Mouse (Mus musculus): ENCODE data around the gene Trappc13. TPM values are rescaled to one million over a fixed set of nuclear protein-coding genes. Genes with fewer than 3 reads are reported as not detected.
"Not testable (repeated sequence)": the region's sequence is repeated elsewhere in the genome, so short reads cannot be mapped to it uniquely, and the experiment has no call there.

Trappc13 gene
- 71.1 and 83.5 TPM in 2 replicates for total RNA-seq (2017)

DNA sequence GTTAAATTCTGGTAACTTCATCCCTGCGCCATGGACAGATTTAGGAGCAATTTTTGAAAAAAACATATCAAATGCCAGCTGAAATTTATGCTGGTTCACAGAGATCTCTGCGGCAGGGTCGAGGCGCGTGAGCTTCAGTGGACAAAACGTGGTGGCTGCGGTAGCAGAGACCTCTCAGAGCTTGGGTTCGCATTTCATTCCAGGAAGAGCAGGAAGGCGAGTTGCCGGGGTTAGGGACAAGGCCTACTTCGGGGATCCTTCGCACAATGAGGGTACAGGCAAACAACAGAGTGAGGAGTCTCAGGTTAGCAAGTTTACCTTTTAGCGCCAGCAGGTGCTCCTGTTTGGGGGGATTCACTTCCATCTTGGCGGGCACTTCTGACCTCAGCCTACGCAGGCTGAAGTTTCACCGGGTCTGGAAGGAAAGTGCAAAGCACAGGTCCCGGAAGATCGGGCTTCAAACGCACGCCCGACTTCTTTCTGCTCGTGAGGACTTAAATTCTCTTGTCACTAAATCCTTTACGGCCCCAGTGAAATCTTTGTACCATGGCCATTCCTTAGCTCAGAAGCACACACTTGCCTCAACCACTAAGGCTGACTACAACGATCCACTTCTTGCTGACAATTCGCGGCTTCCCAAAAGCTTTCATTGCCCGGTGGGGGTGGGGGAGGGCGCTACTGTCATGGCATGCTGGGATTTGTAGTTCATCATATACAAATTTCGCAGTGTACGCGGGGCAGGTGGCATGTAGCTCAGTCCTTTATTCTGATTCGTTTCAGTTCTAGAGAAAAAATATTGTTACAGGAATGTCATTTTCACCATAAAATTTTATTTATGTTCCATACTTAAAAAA lies at the start of gene Trappc13:
TSS of gene Trappc13 (minus strand) at position 674 of the 854 bp plus-strand sequence.
- peak; percentile 81 to 82 for ATAC-seq (replicated peaks in 1 of 2; ENCODE audit: insufficient read depth in 1 of 2, low FRiP score in 2 of 2, low TSS enrichment in 1 of 2, low read depth in 1 of 2, poor library complexity in 2 of 2, severe bottlenecking in 2 of 2)

DNA sequence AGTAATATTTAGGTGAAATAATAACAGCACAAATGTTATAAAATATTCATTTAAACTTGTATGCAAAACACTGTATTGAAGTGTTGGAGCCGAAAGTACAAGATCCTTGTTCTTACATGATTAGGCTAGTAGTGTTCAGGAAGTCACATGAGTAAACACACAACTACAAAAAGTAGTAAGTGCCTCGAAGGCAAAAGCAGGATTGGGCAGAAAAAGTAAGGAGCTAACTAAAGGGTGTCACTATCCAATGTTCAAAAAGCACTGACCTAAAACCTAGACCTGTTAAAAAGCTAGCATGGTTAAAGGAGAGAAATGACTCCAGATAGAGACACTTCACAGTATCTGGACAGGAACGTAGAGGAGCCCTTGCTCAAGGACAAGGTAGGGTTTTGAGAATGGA lies 49.2 kb upstream of the Trappc13 start:
- no peak for ATAC-seq (replicated peaks in 1 of 2; ENCODE audit: insufficient read depth in 1 of 2, low FRiP score in 2 of 2, low TSS enrichment in 1 of 2, low read depth in 1 of 2, poor library complexity in 2 of 2, severe bottlenecking in 2 of 2)

DNA sequence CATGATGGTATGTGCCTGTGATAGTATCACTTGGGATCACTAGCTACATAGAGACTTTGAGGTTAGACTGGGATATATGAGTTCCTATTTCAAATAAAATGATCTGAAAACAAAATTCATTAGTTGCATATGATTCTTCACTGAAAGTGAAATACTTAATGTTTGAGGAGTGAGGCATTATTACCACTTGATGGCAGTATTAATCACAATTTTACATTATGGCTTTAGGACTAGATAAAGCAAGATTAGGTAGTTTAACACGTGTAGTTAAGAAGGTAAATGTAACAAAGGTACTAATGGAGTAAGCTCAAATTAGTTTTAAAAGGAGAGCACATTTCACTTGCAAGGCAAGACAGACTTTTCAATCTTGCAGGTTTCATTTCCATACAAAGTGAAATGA lies 26.0 kb upstream of the Trappc13 start:
- ATAC-seq (replicated peaks in 1 of 2; ENCODE audit: insufficient read depth in 1 of 2, low FRiP score in 2 of 2, low TSS enrichment in 1 of 2, low read depth in 1 of 2, poor library complexity in 2 of 2, severe bottlenecking in 2 of 2), result no peak

DNA sequence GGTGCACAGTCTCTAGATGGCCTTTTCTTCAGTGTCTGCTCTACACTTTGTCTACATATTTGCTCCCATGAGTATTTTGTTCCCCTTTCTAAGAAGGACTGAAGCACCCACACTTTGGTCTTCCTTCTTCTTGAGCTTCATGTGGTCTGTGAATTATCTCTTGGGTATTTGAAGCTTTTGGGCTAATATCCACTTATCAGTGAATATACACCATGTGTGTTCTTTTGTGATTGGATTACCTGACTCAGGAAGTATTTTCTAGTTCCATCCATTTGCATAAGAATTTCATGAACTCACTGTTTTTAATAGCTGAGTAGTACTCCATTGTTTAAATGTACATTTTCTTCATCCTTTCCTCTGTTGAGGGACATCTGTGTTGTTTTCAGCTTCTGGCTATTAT lies 17.6 kb upstream of the Trappc13 start:
- not testable (repeated sequence) for ATAC-seq (replicated peaks in 1 of 2; ENCODE audit: insufficient read depth in 1 of 2, low FRiP score in 2 of 2, low TSS enrichment in 1 of 2, low read depth in 1 of 2, poor library complexity in 2 of 2, severe bottlenecking in 2 of 2)

DNA sequence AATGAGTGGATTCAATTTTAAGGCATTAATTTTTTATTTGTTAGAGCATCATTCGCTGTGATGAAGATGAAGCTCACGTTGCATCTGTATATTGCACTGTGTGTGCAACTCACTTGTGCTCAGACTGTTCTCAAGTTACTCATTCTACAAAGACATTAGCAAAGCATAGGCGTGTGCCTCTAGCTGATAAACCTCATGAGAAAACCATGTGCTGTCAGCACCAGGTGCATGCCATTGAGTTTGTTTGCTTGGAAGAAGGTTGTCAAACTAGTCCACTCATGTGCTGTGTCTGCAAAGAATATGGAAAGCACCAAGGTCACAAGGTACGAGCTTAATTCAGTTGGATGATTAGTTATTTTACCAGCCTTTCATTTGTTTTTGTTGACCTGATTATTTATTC lies 9.1 kb upstream of the Trappc13 start:
- no peak for ATAC-seq (replicated peaks in 1 of 2; ENCODE audit: insufficient read depth in 1 of 2, low FRiP score in 2 of 2, low TSS enrichment in 1 of 2, low read depth in 1 of 2, poor library complexity in 2 of 2, severe bottlenecking in 2 of 2)

DNA sequence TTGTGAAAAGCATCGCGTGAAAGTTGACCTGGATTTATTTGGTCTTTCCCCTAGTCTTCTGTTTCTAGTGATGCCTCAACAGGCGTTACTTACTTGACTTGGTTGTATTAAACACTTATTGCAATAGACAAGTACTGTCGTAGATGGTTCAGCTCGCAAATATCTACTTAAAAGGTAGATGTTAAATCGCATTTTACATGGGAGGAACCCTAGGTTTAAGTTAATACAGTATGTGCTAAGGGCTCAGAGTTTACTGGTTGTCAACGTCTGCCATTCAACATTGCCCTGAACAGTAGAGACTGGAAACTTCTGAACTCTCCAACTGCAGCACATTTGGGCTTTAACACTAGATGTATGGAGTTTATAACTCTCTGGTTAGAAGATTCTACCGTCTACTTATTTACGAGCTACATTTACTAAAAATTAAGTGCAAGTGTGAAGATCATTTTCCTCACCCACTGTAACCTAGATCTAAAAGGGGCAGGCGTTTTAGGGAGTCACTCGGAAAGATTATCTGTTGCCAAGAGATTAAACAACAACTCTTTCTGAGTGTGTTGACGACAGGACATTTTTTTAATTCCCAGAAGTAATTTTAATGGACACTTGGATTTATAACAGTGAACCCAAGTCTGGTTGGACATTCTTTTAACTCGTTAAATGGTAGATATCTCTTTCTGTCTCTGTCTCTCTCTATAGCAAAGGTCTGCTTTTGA lies 1.1 kb upstream of the Trappc13 start:
- no peak for ATAC-seq (replicated peaks in 1 of 2; ENCODE audit: insufficient read depth in 1 of 2, low FRiP score in 2 of 2, low TSS enrichment in 1 of 2, low read depth in 1 of 2, poor library complexity in 2 of 2, severe bottlenecking in 2 of 2)

DNA sequence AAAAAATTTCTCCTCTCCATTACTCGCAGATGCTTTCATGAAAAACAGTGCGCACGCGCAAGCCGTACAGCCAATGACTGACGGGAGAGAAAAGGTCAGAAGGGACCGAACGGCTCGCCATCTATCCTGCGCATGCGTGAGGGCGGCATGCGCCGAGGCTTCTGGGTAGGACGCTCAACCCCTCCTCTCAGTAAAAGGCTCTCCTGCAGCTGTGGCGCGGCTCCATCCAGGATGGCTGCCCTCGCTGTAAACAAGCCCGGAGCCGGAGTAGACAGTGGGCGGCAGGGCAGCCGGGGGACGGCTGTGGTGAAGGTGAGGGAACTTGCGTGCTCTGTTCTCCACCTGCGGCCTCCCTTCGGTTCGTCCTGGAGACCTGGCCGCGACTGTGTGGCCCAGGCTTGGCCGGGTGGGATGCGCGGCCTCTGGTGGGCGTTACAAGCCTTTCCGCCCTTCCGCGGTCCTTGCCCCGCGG lies 417 bp upstream of the Trappc13 start, which contains the start of gene Trim23:
TSS of gene Trim23 (plus strand) at position 148 of the 472 bp plus-strand sequence.
- ATAC-seq (replicated peaks in 1 of 2; ENCODE audit: insufficient read depth in 1 of 2, low FRiP score in 2 of 2, low TSS enrichment in 1 of 2, low read depth in 1 of 2, poor library complexity in 2 of 2, severe bottlenecking in 2 of 2), result peak; percentile 96

DNA sequence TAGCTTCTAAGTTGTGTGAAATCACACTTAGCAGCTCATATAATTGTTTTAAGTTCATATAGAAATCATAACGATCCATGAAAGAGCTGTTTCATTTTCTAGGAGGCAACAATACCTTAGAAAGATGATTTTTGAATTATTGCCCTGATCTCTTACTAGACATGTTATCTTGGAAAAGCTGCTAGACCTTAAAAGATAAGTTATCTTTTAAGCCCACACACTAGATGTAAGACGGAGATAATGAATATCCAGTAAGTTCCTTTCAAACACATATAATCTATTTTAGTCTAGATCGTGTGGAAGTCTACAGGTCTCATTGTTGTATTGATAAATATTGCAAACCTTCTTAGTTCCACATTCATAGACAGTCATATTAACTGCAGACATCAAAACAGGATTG lies 1.4 kb downstream of the Trappc13 start:
- no peak for ATAC-seq (replicated peaks in 1 of 2; ENCODE audit: insufficient read depth in 1 of 2, low FRiP score in 2 of 2, low TSS enrichment in 1 of 2, low read depth in 1 of 2, poor library complexity in 2 of 2, severe bottlenecking in 2 of 2)

DNA sequence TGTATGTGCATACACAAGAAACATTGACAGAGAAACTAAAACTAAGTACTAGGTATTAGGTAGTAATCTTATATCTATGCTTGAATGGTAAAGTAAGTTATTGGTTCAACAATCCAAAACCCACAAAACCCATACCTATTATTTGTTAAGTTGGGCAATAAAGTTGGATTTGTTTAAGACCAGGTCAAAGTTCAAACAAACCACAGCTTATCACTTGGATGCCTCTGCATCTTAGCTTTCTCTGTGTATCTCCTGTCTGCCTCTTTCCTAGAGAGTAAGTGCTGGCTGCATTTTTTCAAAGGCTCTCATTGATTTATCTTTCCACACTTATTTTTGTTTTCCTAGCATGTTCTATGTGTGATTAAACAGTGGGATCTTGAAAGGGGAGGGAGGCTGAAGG lies 5.8 kb downstream of the Trappc13 start:
- no peak for ATAC-seq (replicated peaks in 1 of 2; ENCODE audit: insufficient read depth in 1 of 2, low FRiP score in 2 of 2, low TSS enrichment in 1 of 2, low read depth in 1 of 2, poor library complexity in 2 of 2, severe bottlenecking in 2 of 2)

DNA sequence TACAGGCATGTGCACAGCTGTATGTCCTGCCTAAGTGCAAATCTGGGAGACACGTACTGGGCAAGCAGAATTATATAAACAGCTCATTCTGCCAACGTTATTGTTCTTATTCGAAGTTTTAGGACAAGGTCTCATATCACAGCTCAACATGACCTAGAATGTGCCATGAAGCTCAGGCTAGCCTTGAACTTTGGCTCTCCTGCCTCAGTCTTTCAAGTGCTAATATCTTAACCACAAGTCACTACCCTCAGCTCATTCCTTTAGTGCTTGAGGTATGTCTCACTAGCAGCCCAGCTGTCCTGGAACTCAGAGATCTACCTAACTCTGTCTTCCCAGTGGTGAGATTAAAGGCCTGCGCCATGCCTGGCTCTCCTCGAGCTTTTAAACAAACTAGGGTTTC lies 6.6 kb downstream of the Trappc13 start:
- no peak for ATAC-seq (replicated peaks in 1 of 2; ENCODE audit: insufficient read depth in 1 of 2, low FRiP score in 2 of 2, low TSS enrichment in 1 of 2, low read depth in 1 of 2, poor library complexity in 2 of 2, severe bottlenecking in 2 of 2)

DNA sequence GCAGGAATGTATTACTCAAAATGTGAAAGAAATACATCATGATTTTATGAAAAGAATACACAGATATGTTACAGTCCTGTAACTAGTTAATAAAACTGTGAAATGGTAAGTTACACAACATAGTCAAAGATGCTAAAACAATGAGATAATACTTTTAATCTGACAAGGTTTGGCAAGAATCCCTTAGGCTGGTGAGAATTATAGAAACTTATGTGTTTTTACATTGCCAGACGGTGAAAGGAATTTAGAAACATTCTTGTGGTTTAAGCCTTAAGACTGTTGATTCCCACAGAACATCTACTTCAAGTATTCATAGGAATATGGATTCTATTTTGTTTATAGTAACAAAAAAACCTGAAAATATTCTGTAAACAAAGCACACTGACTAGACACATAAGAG lies 22.6 kb downstream of the Trappc13 start:
- ATAC-seq (replicated peaks in 1 of 2; ENCODE audit: insufficient read depth in 1 of 2, low FRiP score in 2 of 2, low TSS enrichment in 1 of 2, low read depth in 1 of 2, poor library complexity in 2 of 2, severe bottlenecking in 2 of 2), result no peak

DNA sequence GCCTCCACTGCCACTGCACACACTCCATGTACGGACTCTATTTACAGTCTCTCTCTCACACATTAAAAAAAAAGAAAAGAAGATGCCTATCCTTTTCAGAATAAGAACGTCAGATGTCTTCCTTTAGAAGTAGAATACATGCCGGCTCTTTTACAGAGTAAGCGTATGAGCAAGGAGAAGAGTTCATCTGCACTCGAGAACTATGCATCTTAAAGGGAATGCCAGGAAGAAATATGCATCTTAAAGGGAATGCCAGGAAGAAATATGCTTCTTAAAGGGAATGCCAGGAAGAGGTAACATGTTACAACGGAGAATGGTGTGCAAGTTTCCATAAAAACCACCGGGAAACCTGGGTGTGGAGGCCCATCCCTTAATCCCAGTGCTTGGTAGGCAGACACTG lies 23.2 kb downstream of the Trappc13 start:
- no peak for ATAC-seq (replicated peaks in 1 of 2; ENCODE audit: insufficient read depth in 1 of 2, low FRiP score in 2 of 2, low TSS enrichment in 1 of 2, low read depth in 1 of 2, poor library complexity in 2 of 2, severe bottlenecking in 2 of 2)

DNA sequence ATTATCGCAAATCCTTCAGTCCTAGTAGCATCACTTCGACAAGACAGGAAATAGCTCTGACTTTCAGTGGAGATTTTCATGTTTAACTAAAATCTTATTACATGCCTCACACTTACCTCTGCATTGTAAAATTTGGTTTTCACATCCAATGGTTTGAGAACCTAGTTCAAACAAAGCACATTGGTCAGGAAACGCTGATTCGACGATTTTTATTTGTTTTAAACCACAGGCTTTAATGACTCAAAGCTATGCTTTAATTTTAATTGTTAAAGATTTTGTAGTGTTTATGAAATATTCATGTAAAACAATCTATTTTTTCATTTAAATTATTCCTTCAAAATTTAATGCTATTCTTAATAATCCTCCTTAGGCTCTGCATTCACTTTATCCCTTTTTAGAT lies 24.1 kb downstream of the Trappc13 start:
- ATAC-seq (replicated peaks in 1 of 2; ENCODE audit: insufficient read depth in 1 of 2, low FRiP score in 2 of 2, low TSS enrichment in 1 of 2, low read depth in 1 of 2, poor library complexity in 2 of 2, severe bottlenecking in 2 of 2), result no peak

DNA sequence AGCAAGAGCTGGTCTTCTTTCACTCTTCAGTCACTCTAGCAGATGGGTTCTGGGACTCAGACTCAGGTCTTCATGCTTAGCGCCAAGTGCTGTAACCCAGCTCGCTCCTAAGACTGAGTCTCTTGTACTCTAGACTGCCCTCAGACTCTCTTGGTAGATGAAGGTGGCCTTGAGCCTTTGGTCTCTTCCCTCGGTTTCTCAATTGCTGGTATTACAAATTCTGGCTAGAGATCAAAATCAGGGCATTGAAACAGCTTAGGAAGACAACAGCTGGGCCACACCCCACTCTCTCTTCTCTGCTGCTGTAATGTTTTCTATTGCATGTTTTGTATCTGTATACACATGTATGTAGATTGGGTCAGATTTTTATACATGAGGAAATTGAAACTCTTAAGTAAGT lies 32.6 kb downstream of the Trappc13 start:
- no peak for ATAC-seq (replicated peaks in 1 of 2; ENCODE audit: insufficient read depth in 1 of 2, low FRiP score in 2 of 2, low TSS enrichment in 1 of 2, low read depth in 1 of 2, poor library complexity in 2 of 2, severe bottlenecking in 2 of 2)

DNA sequence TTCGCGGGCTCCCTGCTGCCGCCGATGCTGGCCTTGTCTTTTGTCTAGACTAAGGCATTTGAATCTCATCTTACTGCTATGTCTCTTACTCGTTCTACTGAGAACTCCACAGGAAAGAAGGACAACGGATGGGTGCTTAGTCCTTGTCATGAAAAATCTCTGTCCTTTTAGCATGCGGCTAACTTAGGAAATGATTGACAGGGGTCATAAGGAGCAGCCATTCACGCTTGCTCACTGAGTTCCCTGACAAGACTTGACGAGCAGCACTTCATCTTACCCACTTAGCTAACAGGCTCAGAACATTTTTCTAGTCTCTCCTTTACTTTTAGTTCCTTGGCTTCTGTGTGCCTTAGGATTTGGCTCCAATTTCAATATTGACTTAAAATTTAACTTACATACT lies 33.4 kb downstream of the Trappc13 start:
- no peak for ATAC-seq (replicated peaks in 1 of 2; ENCODE audit: insufficient read depth in 1 of 2, low FRiP score in 2 of 2, low TSS enrichment in 1 of 2, low read depth in 1 of 2, poor library complexity in 2 of 2, severe bottlenecking in 2 of 2)

DNA sequence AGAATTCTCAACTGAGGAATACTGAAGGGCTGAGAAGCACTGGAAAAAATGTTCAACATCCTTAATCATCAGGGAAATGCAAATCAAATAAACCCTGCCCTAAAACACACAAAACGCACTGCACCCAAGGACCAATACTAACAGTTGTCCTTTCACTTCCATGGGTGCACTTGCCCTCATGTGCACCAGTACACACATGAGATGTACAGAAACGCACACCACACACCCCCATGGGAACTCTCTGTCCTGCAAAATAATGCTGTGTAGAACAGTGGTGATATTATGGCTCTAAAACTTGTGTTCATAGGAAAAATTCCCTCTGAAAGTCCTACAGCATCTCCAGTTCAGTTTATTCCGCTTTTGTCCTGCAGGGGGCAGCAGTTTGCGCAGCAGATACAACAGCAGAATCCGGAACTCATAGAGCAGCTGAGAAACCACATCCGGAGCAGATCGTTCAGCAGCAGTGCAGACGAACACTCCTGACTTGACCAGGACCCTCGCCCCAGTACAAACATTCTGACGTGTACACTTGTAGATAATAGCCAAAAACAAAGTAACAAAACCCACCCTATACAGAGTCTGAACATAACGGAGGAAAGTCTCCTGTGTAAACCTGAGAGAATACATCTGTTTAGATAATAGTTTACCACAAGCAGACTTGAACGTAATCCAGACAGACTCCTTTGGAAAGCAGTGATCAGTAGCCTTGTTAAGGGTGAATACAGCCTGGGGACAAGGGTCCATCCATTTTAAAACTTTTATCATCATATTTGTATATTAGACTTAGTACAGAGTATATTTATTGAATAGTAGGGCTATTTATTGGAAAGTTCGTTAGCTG lies 38.7 kb downstream of the Trappc13 start:
- peak; percentile 95 to 98 for ATAC-seq (replicated peaks in 1 of 2; ENCODE audit: insufficient read depth in 1 of 2, low FRiP score in 2 of 2, low TSS enrichment in 1 of 2, low read depth in 1 of 2, poor library complexity in 2 of 2, severe bottlenecking in 2 of 2)

DNA sequence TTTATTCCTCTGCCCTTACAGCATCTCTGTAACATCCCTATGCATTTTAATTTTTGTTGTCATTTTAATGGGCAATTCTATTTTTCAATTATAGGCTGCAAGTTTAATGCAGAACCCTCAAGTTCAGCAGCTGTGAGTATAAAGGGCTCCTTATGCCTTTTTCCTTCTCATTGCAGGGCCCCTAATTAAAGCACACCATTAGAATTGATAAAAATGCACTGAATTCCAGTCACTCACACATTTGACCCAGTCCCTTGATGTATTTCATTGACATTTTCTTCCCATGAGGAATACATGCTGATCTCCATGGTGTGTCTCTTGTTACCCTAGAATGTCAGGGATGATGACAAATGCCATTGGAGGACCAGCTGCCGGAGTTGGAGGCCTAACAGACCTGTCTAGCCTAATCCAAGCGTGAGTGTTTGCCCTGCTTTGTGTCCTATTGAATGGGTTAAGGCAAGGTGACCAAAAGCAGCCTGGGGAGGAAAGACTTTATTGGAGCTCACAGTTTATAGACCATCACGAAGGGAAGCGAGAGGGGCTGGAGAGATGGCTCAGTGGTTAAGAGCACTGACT lies 43.7 kb downstream of the Trappc13 start:
- ATAC-seq (replicated peaks in 1 of 2; ENCODE audit: insufficient read depth in 1 of 2, low FRiP score in 2 of 2, low TSS enrichment in 1 of 2, low read depth in 1 of 2, poor library complexity in 2 of 2, severe bottlenecking in 2 of 2), result no peak

Data from hematopoietic stem cell, adult 5-6 weeks (primary cell).